Mouse (Mus musculus): ENCODE results near the gene Retreg1. TPM values are rescaled to one million over a fixed set of nuclear protein-coding genes. Genes with fewer than 3 reads are reported as not detected.

The Retreg1 gene
- polyA plus RNA-seq, 1 experiment from 2014 or later = 37.8 TPM

GRCm38 (mm10) chr15:25801726-25802125 is 41.3 kb upstream of the Retreg1 start:
- no peak for ATAC-seq
- no peaks in the 10 kb centered on the region for H3K4me1 ChIP-seq (replicated peaks; ENCODE audit: control insufficient read depth, insufficient read depth, low read length)
- H3K27me3 ChIP-seq (replicated peaks; ENCODE audit: control insufficient read depth, insufficient read depth, low read length) = no peaks in the 10 kb centered on the region
- no peak overlapping the region for H3K4me3 ChIP-seq (ENCODE audit: low read depth, low read length)
- no peak overlapping the region for H3K4me2 ChIP-seq (replicated peaks; ENCODE audit: low read depth)
- H3K9ac ChIP-seq (ENCODE audit: low read depth, low read length) = no peak overlapping the region
- peaks cover 88% of the 10 kb centered on the region for H3K36me3 ChIP-seq (ENCODE audit: control insufficient read depth, insufficient read depth)
- TF ChIP-seq CTCF (IDR thresholded peaks at IDR 0.05; ENCODE audit: low read depth) = peak; percentile 20; the same call in 1 of the 2 replicates
- no peaks in the 10 kb centered on the region for H3K9me3 ChIP-seq (ENCODE audit: control insufficient read depth)
- WGBS = 88% methylated on average over 5 of the region's 5 CpGs
- H3K27ac ChIP-seq (ENCODE audit: low read depth, low read length) = no peak overlapping the region

- Histone ChIP-seq H3K27ac (ENCODE audit: low read depth, low read length) (no peak overlapping the region), H3K9me3 (ENCODE audit: control insufficient read depth) (no peaks in the 10 kb centered on the region), H3K4me1 (replicated peaks; ENCODE audit: control insufficient read depth, insufficient read depth, low read length) (no peaks in the 10 kb centered on the region), H3K36me3 (ENCODE audit: control insufficient read depth, insufficient read depth) (peaks cover 88% of the 10 kb centered on the region), H3K27me3 (replicated peaks; ENCODE audit: control insufficient read depth, insufficient read depth, low read length) (no peaks in the 10 kb centered on the region), H3K4me3 (ENCODE audit: low read depth, low read length) (no peak overlapping the region), H3K9ac (ENCODE audit: low read depth, low read length) (no peak overlapping the region), H3K4me2 (replicated peaks; ENCODE audit: low read depth) (no peak overlapping the region)
- WGBS = 82% methylated on average over 8 of the region's 8 CpGs
- no peak for TF ChIP-seq CTCF (IDR thresholded peaks at IDR 0.05; ENCODE audit: low read depth)
- no peak for ATAC-seq
Observed at GRCm38 (mm10) chr15:25802194-25802593, 40.8 kb upstream of the Retreg1 start.

- no peak for ATAC-seq
- WGBS = 88% methylated on average over 15 of the region's 15 CpGs
- Histone ChIP-seq H3K4me2 (replicated peaks; ENCODE audit: low read depth) (no peak overlapping the region), H3K27me3 (replicated peaks; ENCODE audit: control insufficient read depth, insufficient read depth, low read length) (no peaks in the 10 kb centered on the region), H3K9ac (ENCODE audit: low read depth, low read length) (no peak overlapping the region), H3K9me3 (ENCODE audit: control insufficient read depth) (no peaks in the 10 kb centered on the region), H3K4me1 (replicated peaks; ENCODE audit: control insufficient read depth, insufficient read depth, low read length) (no peaks in the 10 kb centered on the region), H3K36me3 (ENCODE audit: control insufficient read depth, insufficient read depth) (peaks cover 88% of the 10 kb centered on the region), H3K27ac (ENCODE audit: low read depth, low read length) (no peak overlapping the region), H3K4me3 (ENCODE audit: low read depth, low read length) (no peak overlapping the region)
- no peak for TF ChIP-seq CTCF (IDR thresholded peaks at IDR 0.05; ENCODE audit: low read depth)
Observed at GRCm38 (mm10) chr15:25803111-25803510, 39.9 kb upstream of the Retreg1 start.

DNA sequence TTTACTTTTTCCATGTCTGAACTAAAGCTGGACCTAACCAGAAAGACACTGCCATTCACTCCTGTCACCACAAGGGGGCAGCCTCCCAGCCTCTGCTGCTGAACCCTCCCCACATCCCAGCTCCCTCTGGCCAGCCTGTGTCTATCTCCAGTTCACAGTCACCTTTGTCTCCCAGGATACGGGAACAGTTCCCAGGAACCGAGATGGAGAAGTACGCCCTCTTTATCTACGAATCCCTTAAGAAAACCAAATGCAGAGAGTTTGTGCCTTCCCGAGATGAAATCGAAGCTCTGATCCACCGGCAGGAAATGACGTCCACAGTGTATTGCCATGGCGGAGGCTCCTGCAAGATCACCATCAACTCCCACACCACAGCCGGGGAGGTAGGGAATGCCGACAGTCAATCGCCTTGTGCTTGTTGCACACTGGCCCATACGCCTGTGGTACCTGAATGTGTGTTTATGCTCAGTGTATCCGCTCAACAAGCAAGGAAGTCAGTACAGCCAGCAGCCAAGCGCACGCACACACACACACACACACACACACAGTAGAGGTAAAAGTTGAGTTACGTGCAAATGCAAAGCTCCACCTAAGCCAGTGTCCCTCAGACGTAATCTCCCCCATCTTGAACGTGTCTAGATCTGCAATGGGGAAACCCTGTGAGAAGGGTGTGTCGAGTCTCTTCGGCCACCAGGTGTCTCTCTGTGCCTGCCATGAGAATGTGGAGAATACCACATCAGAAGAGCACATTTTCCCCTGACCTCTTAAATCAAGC is 37.5 kb upstream of the Retreg1 start:
- Histone ChIP-seq H3K4me1 (replicated peaks; ENCODE audit: control insufficient read depth, insufficient read depth, low read length) (no peaks in the 10 kb centered on the region), H3K4me2 (replicated peaks; ENCODE audit: low read depth) (no peak overlapping the region), H3K27me3 (replicated peaks; ENCODE audit: control insufficient read depth, insufficient read depth, low read length) (no peaks in the 10 kb centered on the region), H3K4me3 (ENCODE audit: low read depth, low read length) (no peak overlapping the region), H3K27ac (ENCODE audit: low read depth, low read length) (0 out of 2 replicates have a peak overlapping the region, but pooled peaks have one; percentile 2), H3K36me3 (ENCODE audit: control insufficient read depth, insufficient read depth) (peaks cover 88% of the 10 kb centered on the region), H3K9me3 (ENCODE audit: control insufficient read depth) (no peaks in the 10 kb centered on the region), H3K9ac (ENCODE audit: low read depth, low read length) (no peak overlapping the region)
- ATAC-seq = no peak; the same call in none of the 2 replicates
- WGBS = 81% methylated on average over 21 of the region's 21 CpGs
- TF ChIP-seq CTCF (IDR thresholded peaks at IDR 0.05; ENCODE audit: low read depth) = peak; percentile 90

DNA sequence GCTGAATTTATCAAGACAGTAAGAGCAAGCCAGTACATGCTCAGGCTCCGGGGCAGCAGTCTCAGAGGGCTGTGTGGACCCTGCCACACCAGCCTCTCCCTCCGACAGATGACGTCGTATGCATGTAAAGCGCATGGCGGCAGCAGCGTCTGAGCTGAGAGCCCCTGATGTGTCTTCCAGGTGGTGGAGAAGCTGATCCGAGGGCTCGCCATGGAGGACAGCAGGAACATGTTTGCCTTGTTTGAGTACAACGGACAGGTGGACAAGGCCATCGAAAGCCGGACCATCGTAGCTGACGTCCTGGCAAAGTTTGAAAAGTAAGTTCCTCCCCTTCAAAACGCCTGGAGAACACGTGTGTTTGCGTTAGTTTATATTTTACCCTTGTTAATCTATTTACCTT is 36.6 kb upstream of the Retreg1 start:
- H3K36me3 ChIP-seq (ENCODE audit: control insufficient read depth, insufficient read depth) = peaks cover 88% of the 10 kb centered on the region
- H3K27me3 ChIP-seq (replicated peaks; ENCODE audit: control insufficient read depth, insufficient read depth, low read length) = no peaks in the 10 kb centered on the region
- no peak for TF ChIP-seq CTCF (IDR thresholded peaks at IDR 0.05; ENCODE audit: low read depth)
- H3K9ac ChIP-seq (ENCODE audit: low read depth, low read length) = no peak overlapping the region
- no peaks in the 10 kb centered on the region for H3K4me1 ChIP-seq (replicated peaks; ENCODE audit: control insufficient read depth, insufficient read depth, low read length)
- ATAC-seq = no peak
- H3K9me3 ChIP-seq (ENCODE audit: control insufficient read depth) = no peaks in the 10 kb centered on the region
- no peak overlapping the region; the same call in 1 of the 2 replicates for H3K27ac ChIP-seq (ENCODE audit: low read depth, low read length)
- H3K4me3 ChIP-seq (ENCODE audit: low read depth, low read length) = no peak overlapping the region
- H3K4me2 ChIP-seq (replicated peaks; ENCODE audit: low read depth) = no peak overlapping the region
- 88% methylated on average over 17 of the region's 17 CpGs for WGBS

DNA sequence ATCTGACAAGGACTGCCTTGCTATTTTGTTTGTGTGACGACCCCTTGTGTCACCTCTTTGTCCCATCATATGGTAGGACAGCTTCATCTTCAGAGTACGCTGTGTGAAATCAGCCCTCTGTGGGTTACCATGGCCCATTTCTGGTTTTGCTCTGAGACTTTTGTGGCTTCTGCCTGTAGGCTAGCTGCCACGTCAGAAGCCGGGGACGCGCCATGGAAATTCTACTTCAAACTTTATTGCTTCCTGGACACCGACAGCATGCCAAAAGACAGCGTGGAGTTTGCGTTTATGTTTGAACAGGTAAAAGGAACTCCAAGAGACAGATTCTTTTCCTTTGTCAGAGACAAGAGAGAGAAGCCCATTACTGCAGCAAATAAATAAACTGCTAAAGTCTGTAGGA is 36.1 kb upstream of the Retreg1 start:
- Histone ChIP-seq H3K4me3 (ENCODE audit: low read depth, low read length) (no peak overlapping the region), H3K27me3 (replicated peaks; ENCODE audit: control insufficient read depth, insufficient read depth, low read length) (no peaks in the 10 kb centered on the region), H3K27ac (ENCODE audit: low read depth, low read length) (no peak overlapping the region), H3K9me3 (ENCODE audit: control insufficient read depth) (no peaks in the 10 kb centered on the region), H3K36me3 (ENCODE audit: control insufficient read depth, insufficient read depth) (peaks cover 88% of the 10 kb centered on the region), H3K4me2 (replicated peaks; ENCODE audit: low read depth) (no peak overlapping the region), H3K9ac (ENCODE audit: low read depth, low read length) (no peak overlapping the region), H3K4me1 (replicated peaks; ENCODE audit: control insufficient read depth, insufficient read depth, low read length) (no peaks in the 10 kb centered on the region)
- ATAC-seq = no peak
- WGBS = 85% methylated on average over 9 of the region's 9 CpGs
- TF ChIP-seq CTCF (IDR thresholded peaks at IDR 0.05; ENCODE audit: low read depth) = no peak
